Mouse (Mus musculus): ENCODE results near the gene Auts2.

Gene Auts2

DNA sequence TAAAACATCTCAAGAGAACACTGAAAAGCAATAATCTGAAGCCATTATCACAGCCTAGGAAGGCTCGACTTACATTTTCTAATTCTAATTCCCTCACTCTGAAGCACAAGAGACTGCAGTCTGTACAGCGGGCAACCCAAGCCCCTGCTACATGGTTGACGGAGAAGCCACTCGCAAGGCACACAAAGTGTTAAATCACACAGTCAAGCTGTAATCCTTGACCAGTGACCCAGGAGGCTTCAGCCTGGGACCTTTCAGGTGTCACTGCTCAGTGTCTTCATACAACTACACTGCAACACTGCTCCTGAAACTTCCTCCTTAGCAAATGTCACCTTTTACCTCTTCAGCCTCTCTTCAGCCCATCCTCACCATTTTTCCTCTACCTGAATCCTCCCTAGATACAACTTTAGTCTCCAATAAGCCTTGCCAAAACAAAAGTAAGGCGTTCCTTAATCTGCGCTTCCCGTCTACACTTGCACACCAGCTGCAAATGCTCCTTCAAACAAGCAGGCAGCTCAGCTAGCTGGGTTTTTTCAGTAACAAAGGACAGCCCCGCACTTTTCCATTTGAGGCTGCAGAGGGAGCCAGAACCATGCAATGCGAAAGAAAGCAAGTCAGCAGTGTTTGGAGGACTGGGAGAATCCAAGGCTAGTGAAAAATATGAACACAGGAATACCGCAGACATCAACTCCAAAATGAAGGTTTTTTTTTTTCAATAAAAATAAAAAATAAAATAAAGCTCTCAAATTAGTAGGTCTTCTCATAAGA, 311.7 kb downstream of the Auts2 start:
- DNase-seq: peak; percentile 10

DNA sequence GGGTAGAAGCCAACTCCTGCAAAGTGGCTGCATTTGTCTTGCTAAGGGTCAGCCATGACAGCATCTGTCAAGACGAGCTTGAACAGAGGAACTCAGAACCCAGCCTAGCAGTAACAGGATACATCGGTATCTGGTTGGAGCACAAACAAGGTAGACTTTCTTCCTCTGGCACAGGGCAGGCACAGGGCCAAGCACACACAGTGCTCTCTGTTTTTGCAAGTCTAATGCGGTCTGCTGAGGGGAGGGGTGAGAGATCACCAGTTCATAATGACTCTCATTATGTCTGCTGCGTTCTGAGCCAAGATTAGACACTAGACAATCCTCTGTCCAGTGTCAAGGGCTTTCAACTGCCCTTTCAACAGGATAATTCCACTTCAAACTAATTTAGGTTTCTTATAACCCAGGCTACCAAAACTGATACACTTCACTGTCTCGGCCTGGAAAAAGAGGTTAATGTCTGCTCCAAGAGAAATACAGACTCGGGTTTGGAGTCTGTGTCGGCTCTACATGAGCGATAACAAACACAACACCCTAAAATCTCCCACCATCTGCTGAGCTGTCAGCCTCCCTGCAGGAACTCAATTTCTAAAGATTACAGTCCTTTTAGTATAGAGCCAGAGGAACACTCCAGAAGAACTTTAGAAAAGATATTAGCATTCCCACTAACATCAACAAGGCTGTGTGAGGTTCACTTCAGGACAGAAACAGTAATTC, 313.3 kb downstream of the Auts2 start:
- DNase-seq: no peak

DNA sequence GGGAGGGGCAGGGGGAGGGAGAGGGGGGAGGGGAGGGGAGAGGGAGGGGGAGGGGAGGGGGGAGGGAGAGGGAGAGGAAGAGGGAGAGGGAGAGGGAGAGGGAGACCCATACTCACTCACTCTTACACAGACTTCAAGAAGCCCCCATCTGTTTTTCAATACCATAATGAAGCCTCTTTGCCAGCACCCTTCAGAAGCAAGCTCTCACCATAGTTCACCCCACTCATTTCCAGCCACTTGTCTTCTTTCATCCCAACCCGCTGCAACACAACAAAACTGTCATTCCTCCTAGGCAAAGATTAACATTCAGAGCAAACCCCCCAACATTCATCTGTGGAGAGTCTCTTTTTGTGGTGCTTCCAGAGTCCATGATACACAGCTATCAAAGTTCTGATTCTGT, 314.1 kb downstream of the Auts2 start:
- DNase-seq: no peak

DNA sequence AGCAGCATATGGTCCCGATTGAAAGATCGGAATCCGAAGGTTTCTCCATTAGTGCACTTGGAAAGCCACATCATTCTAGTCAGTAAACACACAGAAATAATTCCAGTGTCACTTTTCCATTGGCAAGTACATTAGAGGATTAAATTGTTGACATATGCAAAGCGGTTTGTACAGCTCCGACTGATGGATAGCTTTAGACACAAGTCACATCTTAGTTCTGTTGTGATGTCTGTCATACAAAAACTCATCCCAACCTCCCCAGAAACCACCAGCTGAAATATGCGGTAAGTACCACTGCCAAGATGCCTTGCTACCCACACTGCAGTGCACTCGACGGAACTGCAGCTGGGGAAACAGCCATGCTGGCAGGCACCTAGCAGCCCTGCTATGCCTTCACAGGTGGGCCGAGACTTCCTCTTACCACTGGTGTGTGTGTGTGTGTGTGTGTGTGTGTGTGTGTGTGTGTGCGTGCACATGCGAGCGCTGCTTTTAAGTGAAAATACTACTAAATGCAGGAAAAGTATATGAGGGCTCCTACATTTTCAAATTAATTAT, 322.7 kb downstream of the Auts2 start:
- DNase-seq: peak; percentile 48

DNA sequence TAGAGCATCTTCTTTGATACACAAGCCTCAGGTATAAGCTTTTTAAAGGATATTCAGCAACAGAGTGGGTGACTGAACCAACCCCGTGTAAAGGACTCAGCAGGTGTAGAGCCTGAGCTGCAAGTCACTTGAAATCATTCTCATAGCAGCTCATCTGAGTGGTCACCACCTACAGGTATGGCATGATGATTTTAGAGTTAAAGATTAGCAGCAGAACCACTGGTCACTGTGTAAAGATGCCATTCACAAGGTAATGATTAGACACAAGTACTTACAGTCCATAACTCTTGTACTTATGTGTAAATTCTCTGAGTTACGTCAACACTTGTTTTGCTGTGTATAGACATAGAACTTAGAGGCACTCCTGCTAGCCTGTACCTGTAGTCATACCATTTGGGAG, 327.0 kb downstream of the Auts2 start:
- no peak for DNase-seq

DNA sequence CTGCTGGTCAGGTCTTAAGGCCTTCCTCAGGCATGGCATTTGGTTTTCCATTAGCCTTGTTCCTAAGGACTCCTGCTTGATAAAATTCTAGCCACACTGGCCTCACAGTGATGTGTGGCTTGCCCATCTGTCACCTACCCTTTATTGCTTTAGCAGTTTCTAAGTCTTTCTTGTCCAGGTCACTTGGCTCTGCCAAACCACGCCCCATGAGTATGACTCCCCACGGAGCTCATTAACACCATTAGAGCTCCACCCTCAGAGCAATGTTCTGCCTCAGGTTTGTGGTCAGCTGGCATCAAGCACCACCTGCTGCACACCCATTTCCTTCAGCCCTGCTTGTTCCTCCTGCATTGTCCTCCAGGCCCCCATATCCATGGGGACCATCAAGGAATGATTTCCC, 330.7 kb downstream of the Auts2 start:
- no peak for DNase-seq

DNA sequence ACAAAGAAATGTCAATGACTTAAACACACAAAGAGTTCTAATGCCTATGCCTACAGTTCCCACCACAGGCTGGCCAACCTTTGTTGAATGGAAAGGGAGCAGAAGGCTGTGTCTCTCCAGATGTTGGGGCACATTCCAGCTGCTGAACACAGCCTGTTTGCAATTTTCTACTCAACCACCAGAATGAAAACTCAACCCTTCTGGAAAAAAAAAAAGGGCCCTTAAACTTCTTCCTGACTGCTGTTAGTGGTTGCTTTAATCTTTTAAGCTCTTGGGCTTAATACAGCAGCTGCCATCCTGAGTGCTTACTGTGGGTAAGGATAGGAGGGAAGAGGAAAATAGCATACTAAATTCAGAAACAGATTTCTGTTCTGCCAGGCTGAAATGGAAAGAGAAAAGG, 333.4 kb downstream of the Auts2 start:
- no peak for DNase-seq

DNA sequence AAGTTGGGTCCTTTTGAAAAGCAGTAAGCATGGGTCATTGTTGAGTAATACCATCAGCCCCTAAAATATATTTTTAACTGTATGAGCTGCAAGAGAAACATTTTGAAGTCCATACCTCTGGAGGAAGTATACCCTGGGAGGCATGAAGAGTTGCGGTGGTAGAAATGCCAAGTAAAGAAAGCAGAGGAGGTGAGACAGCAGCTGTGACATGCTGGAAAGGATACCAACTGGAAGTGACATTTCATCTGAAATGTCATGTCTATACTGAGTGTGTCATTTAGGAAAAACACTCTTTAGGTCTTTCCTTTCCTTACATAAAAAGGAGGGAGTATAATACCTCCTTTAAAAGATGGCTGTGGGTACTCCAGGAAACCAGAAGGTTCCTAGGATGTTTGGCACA, 336.9 kb downstream of the Auts2 start:
- DNase-seq: no peak

DNA sequence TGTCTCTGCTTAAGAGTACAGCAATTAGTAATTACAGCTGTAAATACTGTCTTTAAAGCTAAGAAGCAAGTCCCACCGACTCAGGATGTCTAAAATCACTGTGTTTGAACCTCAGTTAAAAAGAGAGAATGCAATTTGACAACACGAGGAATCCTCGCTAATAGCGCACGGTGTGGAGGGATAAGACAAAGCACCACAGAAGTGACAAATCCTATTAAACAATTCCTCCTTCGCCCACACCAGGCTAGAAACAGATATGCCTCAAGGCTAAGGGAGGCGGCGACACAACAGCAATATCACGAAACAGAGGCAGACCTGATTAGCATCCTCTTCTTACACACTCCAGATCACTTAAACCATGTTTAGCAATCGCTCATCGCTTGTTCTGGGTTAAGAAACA, 339.3 kb downstream of the Auts2 start:
- no peak for DNase-seq

DNA sequence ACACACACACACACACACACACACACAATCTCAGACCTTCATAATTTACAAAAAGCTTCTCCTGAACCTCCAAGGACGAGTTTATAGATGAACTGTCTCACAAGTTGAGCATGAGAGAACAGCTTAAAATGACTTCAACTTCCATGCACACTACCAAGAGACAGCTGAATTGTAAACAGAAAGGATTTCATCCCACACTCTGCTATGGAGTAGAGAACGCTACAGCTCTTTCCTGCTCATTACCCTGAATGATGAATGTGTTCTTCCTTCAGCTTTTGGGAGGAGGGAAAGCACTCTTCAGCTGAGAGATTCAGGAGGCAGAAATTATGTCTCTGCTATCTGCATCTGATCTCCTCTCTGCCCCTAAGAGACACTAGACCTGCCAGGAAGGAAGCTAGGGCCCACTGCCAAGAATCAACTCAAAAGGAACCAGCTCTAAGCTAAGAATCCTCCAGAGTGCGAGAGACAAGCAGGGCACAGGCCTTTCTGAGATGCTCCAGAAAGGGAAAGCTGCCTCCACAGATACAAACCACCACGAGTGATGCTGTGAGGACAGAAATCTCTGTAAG, 342.0 kb downstream of the Auts2 start:
- no peak for DNase-seq

DNA sequence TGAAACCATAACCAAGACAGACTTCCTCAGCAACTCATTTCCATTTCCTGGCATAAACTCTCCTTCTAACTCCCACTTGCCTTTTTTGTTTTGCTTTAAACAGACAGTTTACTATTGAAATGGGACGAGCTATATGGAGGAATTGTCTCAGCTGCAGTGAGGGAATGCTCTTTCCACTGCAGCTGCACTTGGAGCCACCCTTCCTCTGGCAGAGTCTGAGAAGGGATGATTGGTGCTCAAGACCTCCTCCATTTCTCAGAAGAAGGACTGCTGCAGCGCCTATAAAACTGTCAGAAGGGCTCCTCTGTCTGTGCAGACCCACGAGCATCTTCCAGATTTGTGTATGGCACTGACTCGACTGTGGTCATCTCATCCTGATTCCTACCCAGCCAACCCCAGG, 342.5 kb downstream of the Auts2 start:
- DNase-seq: no peak

DNA sequence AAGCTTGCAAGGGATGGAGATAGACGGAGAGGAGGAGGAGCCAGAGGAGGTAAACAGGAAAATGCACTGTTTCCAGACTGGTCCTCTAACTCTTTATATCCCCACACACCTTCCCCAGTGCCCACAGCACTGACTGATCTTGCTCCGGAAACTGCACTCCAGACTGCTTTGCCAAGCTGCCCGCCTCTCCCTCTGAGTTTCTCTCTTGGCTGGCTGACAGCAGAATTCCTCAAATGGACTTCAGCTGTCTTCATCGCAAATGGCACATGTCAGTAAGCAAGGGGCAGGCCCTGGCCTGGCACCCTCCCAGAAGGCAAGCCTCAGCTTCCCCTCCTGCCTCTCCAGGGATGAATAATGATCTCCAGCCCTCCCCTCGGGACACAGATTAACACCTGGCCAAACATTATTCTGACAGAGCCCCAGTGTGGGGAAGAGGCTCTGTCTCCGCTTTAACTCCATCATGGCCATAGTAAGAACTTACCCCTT, 348.1 kb downstream of the Auts2 start:
- no peak for DNase-seq

DNA sequence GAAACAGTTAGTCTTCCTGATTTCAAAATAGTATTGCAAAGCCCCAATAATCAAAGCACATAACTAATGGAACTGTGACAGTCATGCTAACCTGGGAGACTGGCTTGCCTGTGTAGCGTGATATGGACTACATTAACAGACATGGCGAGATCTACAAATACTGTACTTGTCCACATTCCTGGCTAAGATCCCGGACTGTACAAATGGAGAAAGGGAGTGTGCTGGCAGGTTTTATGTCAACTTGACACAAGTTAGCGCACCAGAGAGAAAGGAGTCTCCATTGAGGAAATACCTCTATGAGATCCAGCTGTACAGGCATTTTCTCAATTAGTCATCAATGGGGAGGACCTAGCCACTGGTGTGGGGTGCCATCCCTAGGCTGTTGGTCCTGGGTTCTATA, 353.0 kb downstream of the Auts2 start:
- no peak for DNase-seq

DNA sequence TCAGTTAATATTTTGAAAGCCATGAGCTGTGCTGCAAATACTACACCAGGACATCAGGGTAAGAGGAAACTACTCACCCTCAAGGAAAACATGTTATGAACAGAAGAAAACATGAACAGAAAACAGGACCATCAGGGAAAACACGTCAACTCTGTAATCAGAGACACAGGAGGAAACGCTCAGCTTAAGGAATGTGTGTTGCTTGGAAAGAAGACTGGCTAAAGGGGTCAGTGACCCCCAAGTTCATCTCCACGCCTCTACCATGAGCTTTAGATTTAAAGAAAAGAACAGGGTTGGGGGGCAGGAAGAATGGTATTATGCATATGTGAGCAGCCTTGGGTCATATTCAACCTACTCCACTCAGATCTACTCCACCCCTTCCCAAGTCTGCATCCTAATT, 356.5 kb downstream of the Auts2 start:
- no peak for DNase-seq

DNA sequence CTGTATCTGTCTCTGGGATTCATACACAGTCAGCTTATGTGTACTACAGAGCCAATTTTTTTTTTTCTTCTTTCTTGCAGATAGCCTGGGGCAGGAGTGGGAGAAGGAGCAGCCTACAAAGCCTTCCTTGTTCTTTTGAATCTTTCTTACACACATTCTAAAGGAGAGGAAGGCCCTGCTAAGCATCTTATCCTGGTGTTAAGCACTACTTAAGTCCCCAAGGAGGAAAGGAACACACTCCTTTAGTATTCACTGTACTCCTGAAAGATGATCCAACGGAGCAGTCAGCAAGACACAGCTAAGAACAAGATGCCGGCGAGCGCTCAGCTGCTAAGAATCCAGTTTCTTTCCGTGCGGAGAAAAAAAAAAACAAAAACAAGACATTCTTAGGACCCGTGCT, 356.9 kb downstream of the Auts2 start:
- no peak for DNase-seq

DNA sequence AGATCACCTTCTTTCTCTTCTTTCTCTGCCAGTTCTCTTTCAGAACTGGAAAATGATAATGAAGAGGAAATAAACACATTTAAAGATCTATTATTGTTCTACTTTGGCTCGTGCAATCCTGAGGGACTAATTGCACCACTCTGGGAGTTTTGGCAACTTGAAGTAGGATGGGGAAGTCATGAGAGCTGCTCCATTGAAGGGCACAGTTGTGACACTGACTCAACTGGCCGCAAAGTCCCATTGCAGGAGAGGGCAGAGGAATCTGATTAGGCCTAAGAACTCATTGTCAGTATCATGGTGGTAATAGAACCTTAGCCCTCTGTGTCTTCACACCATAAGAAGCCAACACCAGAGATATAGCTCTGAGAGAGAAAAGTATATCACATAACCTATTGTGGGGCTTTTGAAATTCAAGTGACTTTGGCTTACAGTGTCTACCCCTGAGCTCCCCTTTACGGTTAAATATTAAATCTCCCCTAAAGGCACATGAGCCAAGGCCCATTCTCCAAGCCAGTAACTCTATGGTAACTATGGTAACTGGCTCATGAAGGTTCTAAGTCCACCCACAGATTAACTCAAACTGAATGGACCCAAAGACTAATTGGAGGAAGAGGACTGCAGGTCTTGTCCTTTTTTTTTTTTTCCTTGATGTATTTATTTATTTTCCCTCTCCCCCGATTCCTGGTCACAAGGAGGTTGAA, 358.6 kb downstream of the Auts2 start:
- no peak for DNase-seq

DNA sequence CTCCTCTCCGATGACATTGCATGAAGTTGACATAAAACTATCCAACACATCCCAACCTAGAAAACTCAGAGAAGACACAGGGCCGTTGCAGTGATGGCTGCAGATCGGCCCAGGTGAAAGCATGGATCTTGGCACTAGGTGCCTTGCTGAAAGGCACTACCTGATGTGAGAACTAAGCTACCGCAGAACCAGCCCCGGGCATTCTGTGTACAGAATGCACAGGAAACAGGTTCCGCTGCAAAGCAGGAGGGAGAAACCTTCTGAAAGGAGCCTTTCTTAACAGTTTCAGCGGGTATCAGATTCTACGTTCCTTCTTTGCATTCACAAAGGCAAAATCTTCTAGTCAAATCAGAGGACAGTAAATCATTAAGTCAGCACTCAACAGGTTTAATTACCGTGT, 361.1 kb downstream of the Auts2 start:
- no peak for DNase-seq

DNA sequence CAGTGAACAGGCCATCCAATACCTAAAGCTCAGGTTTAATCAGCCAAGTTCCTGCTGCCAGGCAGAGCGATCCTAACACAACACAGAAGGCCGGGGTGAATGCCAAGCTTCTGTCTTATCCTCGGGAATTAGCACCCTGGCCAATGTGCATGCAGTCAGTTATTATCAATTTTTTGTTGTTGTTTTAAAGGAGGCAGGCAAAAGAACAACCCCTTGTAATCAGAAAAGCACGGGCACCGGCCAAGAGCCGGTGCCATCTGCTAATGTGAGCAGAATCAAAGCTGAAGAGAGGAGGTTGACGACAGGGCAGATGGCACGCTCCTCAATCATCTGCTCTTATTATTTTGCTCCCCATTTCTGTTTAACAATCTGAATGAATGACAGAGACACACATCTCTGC, 373.1 kb downstream of the Auts2 start:
- no peak for DNase-seq

DNA sequence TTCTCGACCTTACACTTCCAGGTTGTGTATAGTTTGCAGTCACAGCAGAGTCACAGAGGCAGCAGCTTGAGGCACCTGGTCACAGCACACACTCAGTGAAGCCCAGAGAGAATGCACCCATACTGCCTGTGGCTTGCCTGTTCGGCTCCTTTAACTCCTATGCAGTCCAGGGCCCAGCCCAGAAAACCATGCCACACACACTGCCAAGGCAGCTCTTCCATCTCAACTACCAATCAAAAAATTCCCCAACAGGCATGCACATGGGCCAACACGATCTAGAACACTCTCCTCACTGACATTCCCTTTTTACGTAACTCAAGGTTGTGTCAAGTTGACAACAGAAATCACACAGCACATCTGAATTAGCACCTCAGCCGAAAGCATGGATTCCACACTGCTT, 374.3 kb downstream of the Auts2 start:
- DNase-seq: no peak

DNA sequence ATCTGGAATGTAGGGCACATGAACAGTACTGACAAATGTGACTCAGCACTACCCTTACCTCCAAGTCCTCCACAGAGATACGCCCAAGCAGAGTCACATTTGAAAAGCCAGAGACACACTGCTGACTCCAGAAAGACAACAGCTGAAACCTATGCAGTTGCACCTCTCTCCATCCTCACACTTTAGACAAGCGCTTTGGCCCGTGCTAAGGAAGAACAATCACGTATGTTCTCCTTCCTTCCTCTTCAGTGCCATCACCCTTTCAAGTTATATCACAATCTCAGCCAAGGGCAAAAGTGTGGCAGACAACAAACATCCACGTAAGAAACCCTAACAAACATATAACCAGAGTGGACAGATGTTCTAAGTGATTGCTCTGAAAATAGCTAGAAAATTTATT, 374.9 kb downstream of the Auts2 start:
- no peak for DNase-seq

DNA sequence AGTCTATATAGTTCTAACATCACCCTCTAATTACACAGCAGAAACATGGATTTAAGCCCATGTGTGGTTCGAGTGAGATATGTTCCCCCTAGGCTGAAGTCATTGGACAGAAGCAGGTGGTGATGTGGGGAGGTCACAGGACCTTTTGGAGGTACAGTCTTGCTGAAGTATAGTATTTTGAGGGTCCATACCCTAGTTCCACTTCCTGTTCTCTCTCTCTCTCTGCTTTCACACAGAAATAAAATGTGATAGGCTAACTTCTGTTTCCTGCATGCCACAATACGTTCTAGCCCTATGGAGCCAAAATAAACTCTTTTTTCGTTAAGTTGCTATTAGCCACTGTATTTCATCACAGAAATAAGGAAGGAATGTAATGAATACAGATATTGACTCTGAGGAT, 376.6 kb downstream of the Auts2 start:
- DNase-seq: no peak

DNA sequence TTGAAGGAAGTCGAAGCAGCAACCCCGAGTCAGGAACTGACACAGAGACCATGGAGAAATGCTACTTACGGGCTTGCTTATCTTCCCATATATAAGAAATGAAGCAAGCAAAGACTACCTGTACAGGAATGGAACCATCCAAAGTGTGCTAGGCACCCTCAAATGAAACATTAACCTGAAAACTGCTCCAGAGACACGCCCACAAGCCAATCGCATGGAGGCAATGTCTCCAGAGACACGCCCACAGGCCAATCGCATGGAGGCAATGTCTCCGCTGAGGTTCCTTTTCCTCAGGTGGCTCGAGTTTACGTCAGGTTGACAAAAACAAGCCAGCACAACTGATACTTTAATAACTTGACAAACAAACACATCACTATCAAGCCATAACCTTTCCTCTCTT, 379.2 kb downstream of the Auts2 start:
- DNase-seq: no peak

DNA sequence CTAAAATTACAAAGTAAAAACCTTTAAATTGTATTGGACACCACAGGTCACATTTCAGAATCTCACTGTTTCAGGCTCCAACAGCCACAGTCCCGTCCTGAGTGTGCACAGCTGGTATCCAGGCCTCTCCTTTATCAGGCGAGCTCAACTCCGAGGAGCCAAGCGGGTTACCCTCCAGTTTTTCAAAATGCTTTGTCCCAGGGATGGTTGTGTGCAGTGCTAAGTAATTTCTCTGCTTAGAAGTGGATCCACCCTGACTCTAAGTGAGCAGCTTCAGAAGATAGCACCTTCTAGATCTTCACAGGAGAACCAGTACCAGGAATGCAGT, 381.0 kb downstream of the Auts2 start:
- DNase-seq: no peak

All from thymus, postnatal 14 days (tissue).